Mouse (Mus musculus) limb, embryonic 15.5 days (tissue): ENCODE data around the gene H2-Ab1. TPM values are rescaled to one million over a fixed set of nuclear protein-coding genes. Genes with fewer than 3 reads are reported as not detected.

Experiments
- ATAC-seq: fragments of 200-750 bp; cut with Nextera tagmentation; 2 replicates; pipeline ENCODE4 v1.8.0; 2017; ENCODE audit warnings: low read depth, moderate TSS enrichment; ENCODE audit not compliant: insufficient number of reproducible peaks, low FRiP score, low TSS enrichment
- H3K27ac ChIP-seq: fragments of 300-500 bp; sonication (generic); 2 replicates; pipeline ENCODE4 v1.5.1; 2015; ENCODE audit warnings: moderate library complexity, mild to moderate bottlenecking, inconsistent platforms
- H3K27me3 ChIP-seq: fragments of 300-500 bp; sonication (generic); 2 replicates; pipeline ENCODE4 v1.6.1; 2015; ENCODE audit warnings: inconsistent platforms
- H3K36me3 ChIP-seq: fragments of 300-500 bp; sonication (generic); 2 replicates; pipeline ENCODE4 v1.6.1; 2015; ENCODE audit warnings: inconsistent platforms
- H3K4me1 ChIP-seq: fragments of 300-500 bp; sonication (generic); 2 replicates; pipeline ENCODE4 v1.6.1; 2015; ENCODE audit warnings: inconsistent platforms
- H3K4me2 ChIP-seq: fragments of 300-500 bp; sonication (generic); 2 replicates; pipeline ENCODE4 v1.6.1; 2015; ENCODE audit warnings: mild to moderate bottlenecking, inconsistent platforms
- H3K4me3 ChIP-seq: fragments of 300-500 bp; sonication (generic); 2 replicates; pipeline ENCODE4 v1.5.1; 2015; ENCODE audit warnings: mild to moderate bottlenecking, inconsistent platforms
- H3K9ac ChIP-seq: fragments of 300-500 bp; sonication (generic); 2 replicates; pipeline ENCODE4 v1.6.1; 2015; ENCODE audit warnings: inconsistent platforms
- H3K9me3 ChIP-seq: fragments of 300-500 bp; sonication (generic); 2 replicates; pipeline ENCODE4 v1.6.1; 2016; ENCODE audit warnings: inconsistent platforms
- WGBS: fragments of 180-500 bp; shearing (Covaris S2); methylation state at CpG from one replicate; pipeline ENCODE4 v1.1.7; 2015; 5-methylcytosine and 5-hydroxymethylcytosine counted together
- polyA plus RNA-seq: library from polyadenylated mRNA; unstranded; fragments of >200 nt; fragmentation: Nextera tagmentation; extraction: Ambion mirVana; gene quantifications from 2 replicates; pipeline ENCODE4 v1.2.1, GENCODE M21; 2015

The H2-Ab1 gene
- polyA plus RNA-seq, 1 experiment from 2014 or later = 5.8 TPM

GRCm38 (mm10) chr17:34240916-34241315 is 16.6 kb upstream of the H2-Ab1 start:
- Histone ChIP-seq H3K27ac (no peak overlapping the region), H3K9me3 (no peaks in the 10 kb centered on the region), H3K27me3 (no peaks in the 10 kb centered on the region), H3K4me2 (no peak overlapping the region), H3K9ac (no peak overlapping the region), H3K4me3 (no peak overlapping the region), H3K36me3 (no peaks in the 10 kb centered on the region), H3K4me1 (no peaks in the 10 kb centered on the region)
- 78% methylated on average over 6 of the region's 6 CpGs for WGBS
- ATAC-seq = no peak

GRCm38 (mm10) chr17:34244656-34245055 is 12.8 kb upstream of the H2-Ab1 start:
- H3K9ac ChIP-seq = no peak overlapping the region
- no peak for ATAC-seq
- H3K36me3 ChIP-seq = no peaks in the 10 kb centered on the region
- no peak overlapping the region for H3K27ac ChIP-seq
- H3K9me3 ChIP-seq = no peaks in the 10 kb centered on the region
- no peaks in the 10 kb centered on the region for H3K4me1 ChIP-seq
- H3K4me3 ChIP-seq = no peak overlapping the region
- no peak overlapping the region for H3K4me2 ChIP-seq
- H3K27me3 ChIP-seq = peaks cover 4% of the 10 kb centered on the region; the same call in 1 of the 2 replicates
- WGBS = 75% methylated on average over 4 of the region's 4 CpGs

DNA sequence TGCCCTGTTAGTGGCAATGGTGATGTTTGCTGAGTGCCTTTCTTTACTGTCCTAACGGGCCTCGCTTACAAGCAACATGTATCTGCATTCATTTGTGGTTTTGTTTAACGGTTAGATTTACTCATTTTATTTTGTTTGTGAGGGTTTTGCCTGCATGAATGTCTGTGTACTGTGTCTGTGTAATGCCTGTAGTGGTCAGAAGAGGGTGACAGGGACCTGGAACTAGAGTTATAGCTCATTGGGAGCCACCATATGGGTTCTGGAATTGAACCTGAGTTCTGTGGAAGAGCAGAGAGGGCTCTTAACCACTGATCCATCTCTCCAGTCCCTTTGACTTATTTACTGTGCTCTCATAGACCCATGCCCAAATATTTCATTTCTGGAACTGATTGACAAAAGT is 10.4 kb upstream of the H2-Ab1 start:
- Histone ChIP-seq H3K4me1 (no peaks in the 10 kb centered on the region), H3K9ac (no peak overlapping the region), H3K27ac (no peak overlapping the region), H3K36me3 (no peaks in the 10 kb centered on the region), H3K4me2 (no peak overlapping the region), H3K9me3 (no peaks in the 10 kb centered on the region), H3K27me3 (peaks cover 10% of the 10 kb centered on the region; the same call in 1 of the 2 replicates), H3K4me3 (no peak overlapping the region)
- 77% methylated on average over 3 of the region's 3 CpGs for WGBS
- ATAC-seq = no peak

DNA sequence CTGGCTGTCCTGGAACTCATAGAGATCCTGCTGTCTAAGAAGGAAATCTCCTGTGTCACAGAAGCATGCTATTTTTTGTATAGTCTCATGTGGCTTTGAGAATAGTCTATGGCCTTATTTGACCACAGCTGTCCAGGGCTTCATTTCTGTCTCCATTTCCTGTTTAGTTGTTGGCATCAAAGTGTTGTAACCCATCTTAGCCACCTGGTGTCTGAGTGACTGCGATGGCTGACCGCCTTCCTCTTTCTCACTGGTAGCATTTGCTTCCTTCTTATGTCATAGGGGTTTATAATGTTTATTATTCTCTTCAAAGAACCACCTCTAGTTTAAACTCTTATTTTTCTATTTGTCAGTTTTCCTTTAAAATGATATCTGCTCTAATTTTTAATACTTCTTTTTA is 8.7 kb upstream of the H2-Ab1 start:
- Histone ChIP-seq H3K27me3 (peaks cover 11% of the 10 kb centered on the region; the same call in 1 of the 2 replicates), H3K36me3 (no peaks in the 10 kb centered on the region), H3K9ac (no peak overlapping the region), H3K9me3 (no peaks in the 10 kb centered on the region), H3K4me1 (no peaks in the 10 kb centered on the region), H3K27ac (no peak overlapping the region), H3K4me3 (no peak overlapping the region), H3K4me2 (no peak overlapping the region)
- ATAC-seq = no peak
- 71% methylated on average over 2 of the region's 2 CpGs for WGBS

GRCm38 (mm10) chr17:34249361-34249760 is 8.1 kb upstream of the H2-Ab1 start:
- Histone ChIP-seq H3K9me3 (no peaks in the 10 kb centered on the region), H3K4me2 (no peak overlapping the region), H3K27me3 (peaks cover 17% of the 10 kb centered on the region; the same call in 1 of the 2 replicates), H3K36me3 (no peaks in the 10 kb centered on the region), H3K27ac (no peak overlapping the region), H3K9ac (no peak overlapping the region), H3K4me3 (no peak overlapping the region), H3K4me1 (no peaks in the 10 kb centered on the region)
- ATAC-seq = no peak
- 45% methylated on average over 3 of the region's 3 CpGs for WGBS

- peaks cover 17% of the 10 kb centered on the region; the same call in 1 of the 2 replicates for H3K27me3 ChIP-seq
- WGBS = 16% methylated on average over 4 of the region's 4 CpGs
- H3K4me1 ChIP-seq = no peaks in the 10 kb centered on the region
- H3K4me3 ChIP-seq = no peak overlapping the region
- no peak overlapping the region for H3K27ac ChIP-seq
- no peaks in the 10 kb centered on the region for H3K36me3 ChIP-seq
- no peak for ATAC-seq
- no peak overlapping the region for H3K4me2 ChIP-seq
- H3K9me3 ChIP-seq = no peaks in the 10 kb centered on the region
- H3K9ac ChIP-seq = no peak overlapping the region
Observed at GRCm38 (mm10) chr17:34249878-34250277, 7.6 kb upstream of the H2-Ab1 start.

- Histone ChIP-seq H3K36me3 (no peaks in the 10 kb centered on the region), H3K27me3 (peaks cover 17% of the 10 kb centered on the region; the same call in 1 of the 2 replicates), H3K4me3 (no peak overlapping the region), H3K27ac (no peak overlapping the region), H3K4me2 (no peak overlapping the region), H3K9me3 (no peaks in the 10 kb centered on the region), H3K9ac (no peak overlapping the region), H3K4me1 (no peaks in the 10 kb centered on the region)
- WGBS = 51% methylated on average over 4 of the region's 4 CpGs
- no peak for ATAC-seq
Observed at GRCm38 (mm10) chr17:34251666-34252065, 5.8 kb upstream of the H2-Ab1 start.

DNA sequence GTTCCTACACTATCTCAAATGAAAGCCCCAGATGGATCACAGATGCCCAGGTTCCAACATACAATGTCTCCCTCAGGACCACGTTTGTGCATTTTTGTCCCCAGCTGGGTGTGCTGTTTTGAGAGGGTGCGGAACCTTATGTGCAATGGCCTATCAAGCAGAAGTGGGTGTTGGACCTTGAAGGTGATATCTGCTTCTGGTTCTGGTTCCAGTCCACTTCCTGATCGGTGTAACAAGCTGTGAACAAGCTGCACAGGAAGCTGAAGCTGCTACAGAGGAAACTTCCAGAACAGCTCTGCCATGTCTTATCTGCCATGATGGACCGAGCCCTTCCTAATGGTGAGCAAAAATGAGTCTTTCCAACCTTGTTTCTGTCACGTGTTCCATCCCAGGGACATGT is 988 bp upstream of the H2-Ab1 start:
- no peaks in the 10 kb centered on the region for H3K36me3 ChIP-seq
- peaks cover 23% of the 10 kb centered on the region; the same call in 1 of the 2 replicates for H3K27me3 ChIP-seq
- no peak overlapping the region for H3K4me2 ChIP-seq
- no peak overlapping the region for H3K27ac ChIP-seq
- H3K4me3 ChIP-seq = no peak overlapping the region
- no peaks in the 10 kb centered on the region for H3K9me3 ChIP-seq
- no peak for ATAC-seq
- 80% methylated on average over 5 of the region's 5 CpGs for WGBS
- no peaks in the 10 kb centered on the region for H3K4me1 ChIP-seq
- H3K9ac ChIP-seq = no peak overlapping the region

DNA sequence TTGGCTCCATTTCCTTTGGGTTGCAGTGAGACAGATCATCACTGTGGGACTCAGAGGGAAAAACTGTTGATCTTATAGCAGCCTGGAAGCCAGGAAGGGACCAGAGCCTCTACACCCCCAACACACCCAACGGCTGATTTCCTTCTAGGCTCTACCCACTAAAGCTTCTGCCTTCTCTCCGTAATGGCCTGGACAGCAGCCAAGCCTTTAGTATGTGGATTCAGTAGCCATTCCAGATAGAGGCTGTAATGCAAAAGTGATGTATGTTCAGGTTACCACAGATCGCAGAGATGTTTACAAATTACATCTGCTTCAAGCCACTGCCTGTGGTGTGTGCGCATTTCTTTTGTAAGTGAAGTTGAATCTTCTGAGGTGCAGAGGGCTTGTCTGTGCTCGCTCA is 3.1 kb downstream of the H2-Ab1 start:
- 51% methylated on average over 5 of the region's 5 CpGs for WGBS
- Histone ChIP-seq H3K4me2 (no peak overlapping the region), H3K27me3 (peaks cover 49% of the 10 kb centered on the region), H3K9ac (no peak overlapping the region), H3K36me3 (no peaks in the 10 kb centered on the region), H3K4me3 (no peak overlapping the region), H3K9me3 (no peaks in the 10 kb centered on the region), H3K27ac (no peak overlapping the region), H3K4me1 (peaks cover 20% of the 10 kb centered on the region)
- ATAC-seq = no peak

DNA sequence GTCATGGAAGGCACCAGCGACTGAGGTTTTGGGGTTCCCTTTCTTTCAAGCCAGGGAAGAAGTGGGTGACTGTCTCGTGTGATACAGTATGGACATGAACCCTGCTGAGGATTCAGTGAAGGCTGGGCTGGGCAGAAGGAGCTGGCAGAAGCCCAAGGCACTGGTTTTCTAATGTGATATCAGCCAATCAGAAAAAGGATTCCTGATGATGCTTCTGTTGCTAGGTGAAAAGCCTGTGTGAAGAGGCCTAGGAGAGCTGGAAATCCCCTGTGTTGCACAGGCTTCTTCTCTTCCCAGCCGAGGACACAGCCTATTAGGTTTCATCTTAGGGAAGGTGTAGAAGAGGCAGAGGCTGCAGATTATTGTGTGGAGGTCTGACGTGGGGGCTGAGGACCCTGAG is 4.0 kb downstream of the H2-Ab1 start:
- H3K36me3 ChIP-seq = no peaks in the 10 kb centered on the region
- no peak overlapping the region for H3K4me3 ChIP-seq
- H3K9me3 ChIP-seq = no peaks in the 10 kb centered on the region
- H3K4me2 ChIP-seq = no peak overlapping the region
- no peak overlapping the region for H3K27ac ChIP-seq
- peaks cover 49% of the 10 kb centered on the region for H3K27me3 ChIP-seq
- ATAC-seq = no peak
- WGBS = 31% methylated on average over 4 of the region's 4 CpGs
- H3K9ac ChIP-seq = no peak overlapping the region
- peaks cover 20% of the 10 kb centered on the region for H3K4me1 ChIP-seq

- H3K36me3 ChIP-seq = no peaks in the 10 kb centered on the region
- WGBS = 1% methylated on average over 8 of the region's 8 CpGs
- H3K27ac ChIP-seq = no peak overlapping the region
- H3K4me3 ChIP-seq = peak overlapping the region; percentile 44
- no peaks in the 10 kb centered on the region for H3K9me3 ChIP-seq
- peak overlapping the region; percentile 92 for H3K4me2 ChIP-seq
- no peak overlapping the region for H3K9ac ChIP-seq
- peaks cover 59% of the 10 kb centered on the region for H3K27me3 ChIP-seq
- H3K4me1 ChIP-seq = peaks cover 20% of the 10 kb centered on the region
- peak; percentile 61 for ATAC-seq
Observed at GRCm38 (mm10) chr17:34263068-34263467, 5.6 kb downstream of the H2-Ab1 start.

- H3K9me3 ChIP-seq = no peaks in the 10 kb centered on the region
- 8% methylated on average over 14 of the region's 14 CpGs for WGBS
- H3K4me1 ChIP-seq = peaks cover 20% of the 10 kb centered on the region
- peak overlapping the region; percentile 92 for H3K4me2 ChIP-seq
- H3K4me3 ChIP-seq = peak overlapping the region; percentile 44
- H3K36me3 ChIP-seq = no peaks in the 10 kb centered on the region
- peaks cover 60% of the 10 kb centered on the region for H3K27me3 ChIP-seq
- no peak overlapping the region for H3K9ac ChIP-seq
- ATAC-seq = no peak
- H3K27ac ChIP-seq = no peak overlapping the region
Observed at GRCm38 (mm10) chr17:34263811-34264371, 6.4 kb downstream of the H2-Ab1 start.
